Comparison of ENCODE assay signal across 12 mouse cellular contexts in genomic region chr7:82863341-82863740, GRCm38 (mm10). TPM values are rescaled to one million over a fixed set of nuclear protein-coding genes. Genes with fewer than 3 reads are reported as not detected.
DNase-seq lines count a peak whose midpoint lies in the region; ATAC-seq and TF ChIP-seq lines count a peak whose summit lies in the region.
"Had no signal": no experiment of that assay in that cellular context is flagged by ENCODE, and none has a peak within 500 bp of the region (broad histone marks: within the 10 kb centered on the region; RNA-seq: fewer than 3 reads in every experiment).

No protein-coding gene starts in this region.

- intact Hi-C loops in heart, postnatal 14 days (cut with DNase I), result no loop called here

- peak overlapping the region; percentile 63 for H3K27ac ChIP-seq in forebrain, embryonic 12.5 days
- H3K27ac ChIP-seq in hindbrain, embryonic 15.5 days (replicated peaks), result peak overlapping the region; percentile 100
- H3K27ac ChIP-seq in midbrain, postnatal 0 days (ENCODE audit: low read depth, low read length), result 0 out of 2 replicates have a peak overlapping the region, but pooled peaks have one; percentile 21
- H3K27ac ChIP-seq: liver, embryonic 15.5 days had no signal

- TF ChIP-seq CTCF in midbrain, postnatal 0 days (IDR thresholded peaks at IDR 0.05), result no peak

- peak; percentile 63 for DNase-seq in heart, adult 11 months
- DNase-seq in heart, adult 18-20 months, result no peak
- peak; percentile 17 for DNase-seq in midbrain, postnatal 0 days (ENCODE audit: low spot score)
- no peak for DNase-seq in frontal cortex, adult 2 months (ENCODE audit: extremely low spot score in 1 of 2, low spot score in 1 of 2)
- DNase-seq in thymus, postnatal 14 days, result no peak
- no peak for DNase-seq in heart, postnatal 14 days
- DNase-seq: adrenal gland, adult 8-10 months; gastrocnemius, postnatal 14 days; kidney, adult 11 months had no signal

- 42% methylated on average over 6 of the region's 6 CpGs for WGBS in forebrain, embryonic 12.5 days
- WGBS in hindbrain, embryonic 15.5 days, result 34% methylated on average over 6 of the region's 6 CpGs
- 29% methylated on average over 6 of the region's 6 CpGs for WGBS in midbrain, postnatal 0 days

- H3K9ac ChIP-seq in forebrain, embryonic 12.5 days, result no peak overlapping the region
- H3K9ac ChIP-seq in hindbrain, embryonic 15.5 days, result no peak overlapping the region
- H3K9ac ChIP-seq in midbrain, postnatal 0 days (replicated peaks; ENCODE audit: low read length, poor library complexity, severe bottlenecking), result no peak overlapping the region
- H3K9ac ChIP-seq: liver, embryonic 15.5 days had no signal

- H3K4me2 ChIP-seq in forebrain, embryonic 12.5 days, result no peak overlapping the region
- no peak overlapping the region for H3K4me2 ChIP-seq in hindbrain, embryonic 15.5 days
- H3K4me2 ChIP-seq in midbrain, postnatal 0 days (ENCODE audit: low read depth, low read length, poor library complexity, severe bottlenecking), result no peak overlapping the region
- H3K4me2 ChIP-seq: liver, embryonic 15.5 days had no signal

- no peaks in the 10 kb centered on the region for H3K27me3 ChIP-seq in forebrain, embryonic 12.5 days
- no peaks in the 10 kb centered on the region for H3K27me3 ChIP-seq in hindbrain, embryonic 15.5 days
- no peaks in the 10 kb centered on the region for H3K27me3 ChIP-seq in midbrain, postnatal 0 days (ENCODE audit: insufficient read depth, low read length)

- peaks cover 17% of the 10 kb centered on the region for H3K4me1 ChIP-seq in forebrain, embryonic 12.5 days
- peaks cover 16% of the 10 kb centered on the region for H3K4me1 ChIP-seq in hindbrain, embryonic 15.5 days (replicated peaks)
- peaks cover 6% of the 10 kb centered on the region for H3K4me1 ChIP-seq in midbrain, postnatal 0 days (ENCODE audit: insufficient read depth, low read length)

- H3K9me3 ChIP-seq in forebrain, embryonic 12.5 days, result no peaks in the 10 kb centered on the region
- H3K9me3 ChIP-seq in hindbrain, embryonic 15.5 days, result no peaks in the 10 kb centered on the region
- H3K9me3 ChIP-seq in midbrain, postnatal 0 days (ENCODE audit: low read length), result no peaks in the 10 kb centered on the region
- H3K9me3 ChIP-seq: liver, embryonic 15.5 days had no signal

- no peaks in the 10 kb centered on the region for H3K36me3 ChIP-seq in forebrain, embryonic 12.5 days (replicated peaks)
- no peaks in the 10 kb centered on the region for H3K36me3 ChIP-seq in hindbrain, embryonic 15.5 days
- no peaks in the 10 kb centered on the region for H3K36me3 ChIP-seq in midbrain, postnatal 0 days (ENCODE audit: insufficient read depth, low read length)
- H3K36me3 ChIP-seq: liver, embryonic 15.5 days had no signal

- no peak for ATAC-seq in forebrain, embryonic 12.5 days (ENCODE audit: low FRiP score)
- ATAC-seq in hindbrain, embryonic 15.5 days (ENCODE audit: low FRiP score, low read depth), result no peak
- no peak for ATAC-seq in midbrain, postnatal 0 days (ENCODE audit: low FRiP score)

- H3K4me3 ChIP-seq in forebrain, embryonic 12.5 days (replicated peaks), result no peak overlapping the region
- H3K4me3 ChIP-seq in hindbrain, embryonic 15.5 days, result no peak overlapping the region
- H3K4me3 ChIP-seq in midbrain, postnatal 0 days (ENCODE audit: low read depth, low read length), result no peak overlapping the region
- H3K4me3 ChIP-seq: liver, embryonic 15.5 days had no signal

RNA-seq across cellular contexts. Expression of gene Mex3b, which starts 3.8 kb away (rescaled TPM):
- 1 to 10 TPM; 1.2 to 1.3 TPM for total RNA-seq in heart, adult 18-20 months (2021)
- polyA plus RNA-seq in forebrain, embryonic 12.5 days (2016; fragmentation: Nextera tagmentation; extraction: Ambion mirVana), result 47.3 and 47.5 TPM in 2 replicates
- polyA plus RNA-seq in hindbrain, embryonic 15.5 days (2015; fragmentation: Nextera tagmentation; extraction: Ambion mirVana), result 24.3 and 25.5 TPM in 2 replicates
- 101 and 105 TPM in 2 replicates for total RNA-seq in midbrain, postnatal 0 days (2014; rRNA removed)
- 14.5 and 17.1 TPM in 2 replicates for polyA plus RNA-seq in midbrain, postnatal 0 days (2015; fragmentation: Nextera tagmentation; extraction: Ambion mirVana)
- polyA plus RNA-seq in frontal cortex, adult 2 months (2012; rRNA removed), result 20.5 and 23.4 TPM in 2 replicates
- total RNA-seq in heart, postnatal 14 days (2021), result 1 to 10 TPM; 4.1 to 5.2 TPM

Comparison
In these comparisons a context has a peak if more than half of its experiments do, and no peak if none do; other contexts are left out.
1. DNase-seq: peak in heart, adult 11 months (single experiment) and midbrain, postnatal 0 days (single experiment); none in heart, adult 18-20 months (0 of 2), frontal cortex, adult 2 months (0 of 2), thymus, postnatal 14 days (single experiment) and heart, postnatal 14 days (0 of 2).
2. H3K27ac ChIP-seq: peak in every context shown above with its lines; median percentile 100 in hindbrain, embryonic 15.5 days; 63 in forebrain, embryonic 12.5 days; 21 in midbrain, postnatal 0 days.